Mouse (Mus musculus) heart, embryonic 15.5 days (tissue): ENCODE data around the gene Psmd3. TPM values are rescaled to one million over a fixed set of nuclear protein-coding genes. Genes with fewer than 3 reads are reported as not detected.

Experiments
- polyA plus RNA-seq: library from polyadenylated mRNA; unstranded; fragments of >200 nt; fragmentation: Nextera tagmentation; extraction: Ambion mirVana; gene quantifications from 2 replicates; pipeline ENCODE4 v1.2.1, GENCODE M21; 2015

The Psmd3 gene
- polyA plus RNA-seq, 1 experiment from 2014 or later, result 141 TPM

Other genes with a start within 250 kb of the Psmd3 start
- gene Mien1, start 243.6 kb upstream of the Psmd3 start, polyA plus RNA-seq, result 98.8 and 108 TPM in 2 replicates
- gene Grb7, start 236.2 kb upstream of the Psmd3 start, polyA plus RNA-seq, result 1.3 and 5.0 TPM in 2 replicates
- 0.05 and 0.70 TPM in 2 replicates for gene Ikzf3, start 136.5 kb upstream of the Psmd3 start, polyA plus RNA-seq
- gene Zpbp2, start 131.5 kb upstream of the Psmd3 start, polyA plus RNA-seq, result 0.11 and 0.43 TPM in 2 replicates
- gene Ormdl3, start 95.2 kb upstream of the Psmd3 start, polyA plus RNA-seq, result 55.6 and 68.0 TPM in 2 replicates
- gene Lrrc3c, start 84.3 kb upstream of the Psmd3 start, polyA plus RNA-seq, result not detected in 2 replicates
- gene Gm12355, start 56.9 kb upstream of the Psmd3 start, polyA plus RNA-seq, result 0.14 and 0.96 TPM in 2 replicates
- gene Gsdma3, start 56.2 kb upstream of the Psmd3 start, polyA plus RNA-seq, result not detected in 2 replicates
- gene Gsdma2, start 35.8 kb upstream of the Psmd3 start, polyA plus RNA-seq, result not detected in 2 replicates
- gene Gsdma, start 18.2 kb upstream of the Psmd3 start, polyA plus RNA-seq, result not detected in 2 replicates
- not detected in 2 replicates for gene Csf3, start 18.7 kb downstream of the Psmd3 start, polyA plus RNA-seq
- 33.5 and 43.0 TPM in 2 replicates for gene Med24, start 46.9 kb downstream of the Psmd3 start, polyA plus RNA-seq
- gene Thra, start 58.1 kb downstream of the Psmd3 start, polyA plus RNA-seq, result 34.8 and 39.5 TPM in 2 replicates
- 7.0 and 7.5 TPM in 2 replicates for gene Nr1d1, start 92.8 kb downstream of the Psmd3 start, polyA plus RNA-seq
- 15.5 and 17.2 TPM in 2 replicates for gene Msl1, start 113.0 kb downstream of the Psmd3 start, polyA plus RNA-seq
- 21.3 and 27.6 TPM in 2 replicates for gene Casc3, start 122.4 kb downstream of the Psmd3 start, polyA plus RNA-seq
- 0.71 and 1.5 TPM in 2 replicates for gene Rapgefl1, start 154.2 kb downstream of the Psmd3 start, polyA plus RNA-seq
- gene Wipf2, start 181.1 kb downstream of the Psmd3 start, polyA plus RNA-seq, result 2.2 and 2.8 TPM in 2 replicates
- gene Cdc6, start 225.2 kb downstream of the Psmd3 start, polyA plus RNA-seq, result 14.2 and 20.4 TPM in 2 replicates
- gene Rara, start 245.3 kb downstream of the Psmd3 start, polyA plus RNA-seq, result 26.2 and 31.0 TPM in 2 replicates